Mouse (Mus musculus) CD4-positive, CD25-positive, alpha-beta regulatory T cell (primary cell): Measurements from ENCODE around the gene Spin2d. TPM values are rescaled to one million over a fixed set of nuclear protein-coding genes. Genes with fewer than 3 reads are reported as not detected.

Experiments
- polyA plus RNA-seq: library from polyadenylated mRNA; unstranded; fragments of 100-300 nt; shearing (Covaris generic); gene quantifications from one replicate; pipeline ENCODE4 v1.2.1, GENCODE M21; 2017

The Spin2d gene
- polyA plus RNA-seq = not detected

DNA sequence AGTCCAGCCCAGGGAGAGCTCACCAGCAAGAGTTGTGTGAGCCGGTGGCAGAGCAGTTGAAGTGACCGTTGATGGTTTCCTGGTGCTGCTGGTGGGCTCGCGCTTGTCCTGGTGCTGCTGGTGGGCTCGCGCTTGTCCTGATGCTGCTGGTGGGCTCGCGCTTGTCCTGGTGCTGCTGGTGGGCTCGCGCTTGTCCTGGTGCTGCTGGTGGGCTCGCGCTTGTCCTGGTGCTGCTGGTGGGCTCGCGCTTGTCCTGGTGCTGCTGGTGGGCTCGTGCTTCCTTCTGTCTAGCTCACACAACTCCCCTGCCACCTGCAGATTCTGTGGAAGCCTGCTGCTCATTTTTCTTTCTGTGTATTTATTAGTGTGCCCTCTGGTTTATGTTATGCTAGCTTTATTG is at the start of gene Spin2d:
TSS of gene Spin2d (minus strand) at position 101 of the 400 bp plus-strand sequence.

DNA sequence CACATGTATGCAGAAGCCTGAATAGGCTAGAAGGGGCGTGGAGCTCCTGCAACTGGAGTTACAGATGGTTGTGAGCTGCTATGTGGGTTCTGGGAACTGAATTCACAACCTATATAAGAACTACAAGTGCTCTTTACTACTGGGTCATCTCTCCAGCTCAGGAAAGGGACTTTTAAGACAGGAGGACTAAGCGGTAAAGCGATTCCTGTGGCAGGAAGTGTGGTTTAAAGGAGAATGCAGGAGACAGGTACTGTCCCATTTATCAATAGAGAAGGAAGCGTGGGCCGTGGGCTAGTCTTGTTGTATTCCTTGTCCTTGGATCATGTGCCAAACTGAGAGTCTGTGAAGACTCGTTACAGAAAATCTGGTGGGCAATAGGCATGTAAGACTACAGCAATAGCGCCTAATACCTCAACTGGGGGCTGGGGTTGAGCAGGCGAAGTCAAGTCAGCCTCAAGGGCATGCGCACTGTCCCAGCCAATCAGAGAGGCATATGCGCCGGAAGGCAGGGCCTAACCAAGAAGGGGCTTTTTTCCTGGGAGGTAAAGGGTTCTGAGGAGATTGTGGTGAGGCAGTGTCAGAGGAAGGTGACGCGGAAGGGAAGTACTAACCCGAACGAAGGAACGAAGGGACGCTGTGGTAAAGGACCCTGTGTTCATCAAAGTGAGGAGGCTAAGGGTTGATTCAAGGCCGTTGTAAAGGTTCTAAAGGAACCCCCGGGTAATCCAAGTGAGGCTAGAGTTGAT is 37.2 kb upstream of the Spin2d start, which contains the start of gene Xlr4b:
TSS of gene Xlr4b (plus strand) at position 515 of the 746 bp plus-strand sequence.

DNA sequence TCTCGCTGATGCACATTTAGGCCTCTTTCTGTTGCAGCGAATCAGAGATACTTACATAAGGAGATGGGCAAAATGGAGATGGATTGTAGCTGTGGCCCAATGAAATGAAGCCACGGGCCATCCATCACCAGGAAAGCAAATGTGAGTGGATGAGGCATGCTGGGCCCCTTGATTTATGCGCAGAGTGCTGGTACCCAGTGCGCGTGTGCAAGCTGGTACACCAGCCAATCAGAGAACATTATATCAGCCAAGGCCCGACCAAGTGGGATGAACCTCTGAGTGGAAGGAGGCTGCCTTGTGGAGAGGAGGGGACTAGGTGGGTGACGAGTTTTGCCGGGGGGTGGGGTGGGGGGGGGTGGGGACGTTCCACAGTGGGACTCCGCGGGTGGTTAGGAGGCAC is 15.1 kb upstream of the Spin2d start, which contains the start of gene Xlr3b:
TSS of gene Xlr3b (plus strand) at position 274 of the 400 bp plus-strand sequence.

GRCm38 (mm10) chrX:73149350-73149749 is 27.4 kb downstream of the Spin2d start, which contains the start of gene DXBay18:
Gene DXBay18, minus strand, starts transcription at chrX:73149450.

DNA sequence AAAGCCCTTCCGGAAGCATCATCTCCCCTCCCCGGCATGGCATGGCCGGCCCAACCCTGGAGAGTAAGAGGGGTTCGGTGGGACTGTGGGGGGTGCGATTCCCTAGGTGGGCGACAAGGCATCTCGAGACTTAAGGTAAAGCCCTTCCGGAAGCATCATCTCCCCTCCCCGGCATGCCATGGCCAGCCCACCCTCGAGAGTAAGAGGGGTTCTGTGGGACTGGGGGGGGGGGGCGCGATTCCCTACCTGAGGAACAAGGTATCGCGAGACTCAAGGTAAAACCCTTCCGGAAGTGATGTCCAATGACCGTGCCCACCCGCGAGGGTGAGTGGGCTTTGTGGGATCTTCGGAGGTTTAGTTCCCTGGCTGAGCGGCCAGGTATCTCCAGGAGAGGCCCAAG is 28.3 kb downstream of the Spin2d start, which contains the start of gene Xlr5b:
TSS of gene Xlr5b (plus strand) at position 301 of the 400 bp plus-strand sequence.

Other genes with a start within 250 kb of the Spin2d start
- gene Zfp185, start 189.7 kb downstream of the Spin2d start, polyA plus RNA-seq = not detected
- not detected for gene Pnma5, start 139.9 kb downstream of the Spin2d start, polyA plus RNA-seq
- not detected for gene Pnma3, start 112.2 kb downstream of the Spin2d start, polyA plus RNA-seq
- 96.6 TPM for gene Xlr4a, start 94.5 kb downstream of the Spin2d start, polyA plus RNA-seq
- 0.45 TPM for gene Xlr3a, start 79.9 kb downstream of the Spin2d start, polyA plus RNA-seq
- gene Gm14685, start 59.9 kb downstream of the Spin2d start, polyA plus RNA-seq = 0.28 TPM
- not detected for gene Xlr5b, start 28.2 kb downstream of the Spin2d start, polyA plus RNA-seq
- not detected for gene DXBay18, start 27.5 kb downstream of the Spin2d start, polyA plus RNA-seq
- 11.8 TPM for gene Xlr3b, start 15.2 kb upstream of the Spin2d start, polyA plus RNA-seq
- 131 TPM for gene Xlr4b, start 37.3 kb upstream of the Spin2d start, polyA plus RNA-seq
- 20.3 TPM for gene F8a, start 51.3 kb upstream of the Spin2d start, polyA plus RNA-seq
- 81.2 TPM for gene Xlr4c, start 66.1 kb upstream of the Spin2d start, polyA plus RNA-seq
- 0.23 TPM for gene Xlr3c, start 88.4 kb upstream of the Spin2d start, polyA plus RNA-seq
- not detected for gene Xlr5a, start 116.0 kb upstream of the Spin2d start, polyA plus RNA-seq
- not detected for gene Xlr5c, start 116.0 kb upstream of the Spin2d start, polyA plus RNA-seq
- gene Gm45015, start 159.9 kb upstream of the Spin2d start, polyA plus RNA-seq = not detected
- gene Zfp275, start 165.6 kb upstream of the Spin2d start, polyA plus RNA-seq = 16.1 TPM
- not detected for gene Gm18336, start 221.7 kb upstream of the Spin2d start, polyA plus RNA-seq
- 0.16 TPM for gene Zfp92, start 234.1 kb upstream of the Spin2d start, polyA plus RNA-seq